Mouse (Mus musculus) thymus, postnatal 14 days (tissue): ENCODE measurements around the gene Fam47e.
A peak's percentile ranks its signal among the peaks of the same experiment; 100 is the strongest.
"Not testable (repeated sequence)": the region's sequence is repeated elsewhere in the genome, so short reads cannot be mapped to it uniquely, and the experiment has no call there.

Source experiments
- DNase-seq: peaks from one replicate; pipeline ENCODE4 v3.0.0; 2021

The Fam47e gene

DNA sequence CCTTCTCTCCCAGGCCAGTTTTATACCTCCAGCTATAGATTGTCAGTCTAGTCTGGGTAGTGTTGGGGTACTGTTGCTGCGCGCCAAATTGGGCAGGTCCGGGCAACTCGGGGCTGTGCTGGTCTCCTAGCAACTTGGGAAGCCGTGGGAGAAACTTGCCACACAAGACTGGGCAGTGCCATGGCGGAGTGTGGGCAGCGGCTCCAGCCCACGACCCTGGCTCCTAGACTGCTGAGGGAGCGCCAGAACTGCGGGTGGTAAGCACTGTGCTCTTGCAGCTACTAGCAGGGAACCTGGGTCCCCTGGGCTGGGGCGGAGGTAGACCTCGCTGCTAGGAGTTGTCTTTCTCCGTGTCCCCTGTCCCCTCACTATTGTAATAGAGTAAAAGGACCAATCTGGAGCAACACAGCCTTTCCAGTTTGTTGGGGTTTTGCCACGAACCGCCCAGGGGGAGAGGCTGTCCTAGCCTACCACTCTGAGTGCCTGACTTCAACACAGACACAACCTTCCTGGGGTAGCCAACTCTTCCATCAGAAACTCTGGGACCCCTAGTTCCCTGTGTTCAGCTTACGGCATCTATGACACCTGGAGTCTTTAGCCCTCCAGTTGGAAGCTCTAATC is at the start of gene Fam47e:
Fam47e (plus strand) TSS at position 179 of the 621 bp plus-strand sequence.
- DNase-seq: no peak

DNA sequence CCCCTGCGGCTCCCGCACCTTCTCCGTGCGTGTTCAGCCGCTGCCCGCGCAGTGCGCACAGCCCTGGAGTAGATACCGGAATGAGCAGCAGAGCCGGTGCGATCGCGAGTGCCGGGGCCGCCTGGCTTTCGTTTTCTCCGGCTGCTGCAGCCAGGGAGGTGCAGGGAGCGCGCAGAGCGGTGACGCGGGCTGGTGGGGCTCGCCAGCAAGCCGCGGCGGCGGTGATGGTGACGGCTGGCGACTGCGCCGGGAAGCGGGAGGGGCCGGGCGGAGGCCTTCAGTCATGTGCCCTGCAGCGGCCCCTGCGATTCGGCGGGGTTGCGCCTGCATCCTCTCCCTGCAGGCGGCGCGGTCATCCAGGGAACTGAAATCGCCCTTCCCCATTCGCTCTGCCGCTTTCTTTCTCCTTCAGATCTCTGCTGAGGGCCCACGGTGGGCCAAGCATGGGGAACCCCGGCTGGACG is 49.4 kb upstream of the Fam47e start:
- peak; percentile 93 for DNase-seq

DNA sequence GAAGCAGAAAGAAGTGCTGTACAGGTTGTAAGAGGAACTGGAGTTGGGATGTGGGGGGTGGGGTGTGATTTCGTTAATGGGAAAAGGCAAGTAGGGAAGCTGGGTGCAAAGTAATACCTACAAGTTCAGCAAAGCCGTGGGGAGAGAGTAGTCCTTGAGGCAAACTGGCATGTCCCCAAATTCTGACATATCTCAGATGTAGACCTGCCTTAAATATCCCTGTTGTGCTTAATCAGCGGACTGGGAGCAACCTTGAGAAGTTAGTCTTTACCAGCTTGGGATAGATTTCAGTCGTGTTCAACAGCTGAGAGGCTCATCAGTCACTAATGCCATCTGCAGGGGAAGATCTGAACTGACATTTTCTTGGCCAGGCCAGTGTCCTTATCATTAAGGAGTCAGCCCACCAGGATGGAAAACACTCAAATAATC is 48.6 kb upstream of the Fam47e start:
- DNase-seq: peak; percentile 66

DNA sequence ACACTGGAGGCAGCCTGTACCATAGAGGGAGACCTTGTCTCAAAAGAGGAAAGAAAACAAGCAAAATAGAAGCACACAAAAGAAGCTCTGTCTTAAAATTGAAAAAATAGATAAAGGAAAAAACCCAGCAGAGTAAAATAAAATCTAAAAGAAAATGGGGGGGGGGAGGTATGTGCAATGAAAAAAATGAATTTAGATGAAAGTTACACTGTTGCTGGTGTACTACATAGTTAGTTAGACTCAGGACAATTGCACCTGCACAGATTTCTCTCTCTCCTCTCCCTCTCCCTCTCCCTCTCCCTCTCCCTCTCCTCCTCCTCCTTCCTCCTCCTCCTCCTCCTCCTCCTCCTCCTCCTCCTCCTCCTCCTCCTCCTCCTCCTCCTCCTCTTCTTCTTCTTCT is 48.1 kb upstream of the Fam47e start, which contains the start of gene Scarb2:
Scarb2 (minus strand) TSS at position 101 of the 400 bp plus-strand sequence.
- no peak for DNase-seq

DNA sequence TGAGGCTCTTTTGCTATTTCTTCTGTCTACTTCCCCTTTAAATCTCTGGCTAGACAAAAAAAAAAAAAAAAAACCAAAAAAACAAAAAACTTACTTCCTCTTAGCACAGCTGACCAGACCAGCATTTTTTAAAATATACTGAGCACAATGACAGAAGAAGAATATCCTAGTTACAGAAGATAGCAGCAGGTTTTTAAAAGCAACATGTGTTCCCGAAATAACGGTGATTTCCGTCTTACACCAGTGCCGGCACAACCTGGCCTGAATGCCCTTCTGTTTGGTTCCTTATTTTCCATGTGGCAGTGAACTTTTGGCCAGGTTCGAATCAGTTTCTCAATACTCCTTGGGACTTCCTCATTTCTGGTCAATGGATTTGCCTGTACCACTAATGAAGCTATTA is 46.0 kb upstream of the Fam47e start:
- DNase-seq: no peak

DNA sequence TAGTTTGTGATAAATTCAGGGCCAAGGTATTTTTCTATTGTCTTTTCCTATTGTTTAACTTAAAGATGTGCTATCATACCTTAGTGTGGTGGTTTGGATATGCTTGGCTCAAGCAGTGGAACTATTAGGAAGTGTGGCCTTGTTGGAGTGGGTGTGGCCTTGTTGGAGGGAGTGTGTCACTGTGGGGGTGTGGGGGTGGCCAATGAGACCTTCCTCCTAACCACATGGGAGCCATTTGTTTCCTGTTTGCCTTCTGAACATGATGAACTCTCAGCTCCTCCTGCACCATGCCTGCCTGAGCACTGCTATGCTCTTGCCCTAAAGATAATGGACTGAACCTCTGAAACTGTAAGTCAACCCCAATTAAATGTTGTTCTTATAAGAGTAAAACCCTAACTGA is 43.6 kb upstream of the Fam47e start:
- no peak for DNase-seq

DNA sequence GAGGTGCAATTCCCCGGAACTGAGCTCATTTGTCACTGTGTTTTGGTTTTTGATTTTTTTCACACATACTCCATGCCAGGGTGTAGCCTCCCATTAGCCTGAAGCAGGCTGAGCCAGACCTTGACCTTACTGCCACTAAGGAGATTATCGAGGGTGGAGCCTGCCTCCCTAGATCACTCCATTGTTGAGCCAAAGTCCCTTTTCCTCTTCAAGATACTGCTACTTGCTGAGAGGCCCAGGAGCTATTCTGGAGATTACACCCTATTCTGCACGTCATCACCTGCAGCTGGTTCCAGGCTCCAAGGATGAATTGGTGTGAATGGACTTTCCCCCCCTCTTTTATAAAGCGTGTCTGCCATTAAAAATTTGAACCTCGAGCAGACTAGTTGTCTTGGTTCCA is 42.8 kb upstream of the Fam47e start:
- DNase-seq: no peak

DNA sequence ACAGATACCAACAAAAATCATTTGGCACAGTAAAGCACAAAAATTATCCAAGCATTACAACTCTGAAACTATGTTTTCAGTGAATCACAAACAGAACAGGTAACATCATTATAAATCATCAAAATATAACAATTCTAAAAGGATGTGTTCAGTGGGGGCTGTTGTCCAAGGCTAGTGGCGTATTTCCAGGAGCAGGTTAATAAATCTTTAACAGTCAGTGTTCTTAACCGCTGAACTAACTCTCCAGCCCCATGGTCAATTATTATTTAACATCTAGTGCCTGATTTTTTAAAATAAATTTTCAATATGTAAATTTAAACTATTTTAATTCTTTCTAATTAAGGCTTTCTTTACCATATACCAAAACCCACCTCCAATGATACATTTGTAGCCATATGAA is 33.7 kb upstream of the Fam47e start:
- not testable (repeated sequence) for DNase-seq

DNA sequence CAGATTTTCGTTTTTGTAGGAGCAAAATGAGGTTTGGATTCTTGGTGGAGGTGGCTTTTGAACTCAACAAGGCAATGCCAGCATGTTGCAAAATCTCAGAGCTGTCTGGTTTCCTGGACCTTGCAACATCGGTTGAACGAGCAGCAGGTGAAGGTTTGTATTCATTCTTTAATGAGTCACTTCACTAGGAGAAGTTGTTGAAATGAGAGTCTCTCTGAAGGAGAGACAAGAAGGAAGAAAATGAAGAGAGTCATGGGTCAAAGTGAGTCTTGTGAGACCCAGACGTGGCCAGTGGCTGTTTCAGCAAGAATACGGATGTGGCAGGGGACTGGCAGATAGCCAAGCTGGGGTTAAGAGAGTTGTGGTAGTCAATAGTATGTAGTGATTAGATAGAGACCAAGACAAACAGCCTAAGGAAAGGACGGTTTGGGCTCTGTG is 30.0 kb upstream of the Fam47e start:
- no peak for DNase-seq

DNA sequence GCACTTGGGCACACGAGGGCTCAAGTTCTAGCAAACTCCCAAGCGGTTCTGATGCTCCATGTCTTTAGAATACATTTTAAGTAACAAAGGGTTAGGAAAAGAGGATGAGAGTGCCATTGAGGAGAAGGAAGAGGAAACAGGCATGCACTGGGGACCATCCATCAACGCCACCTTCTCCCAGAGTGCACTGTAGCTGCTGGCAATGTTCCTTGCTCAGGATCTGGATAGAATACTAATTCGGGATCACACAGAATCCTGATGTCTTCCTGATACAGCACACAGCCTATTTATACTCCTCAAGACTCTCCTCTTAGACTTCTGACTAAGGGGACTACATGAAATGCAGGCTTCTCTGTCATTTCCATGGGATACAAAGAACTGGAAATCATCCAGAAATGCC is 15.2 kb upstream of the Fam47e start:
- DNase-seq: no peak

DNA sequence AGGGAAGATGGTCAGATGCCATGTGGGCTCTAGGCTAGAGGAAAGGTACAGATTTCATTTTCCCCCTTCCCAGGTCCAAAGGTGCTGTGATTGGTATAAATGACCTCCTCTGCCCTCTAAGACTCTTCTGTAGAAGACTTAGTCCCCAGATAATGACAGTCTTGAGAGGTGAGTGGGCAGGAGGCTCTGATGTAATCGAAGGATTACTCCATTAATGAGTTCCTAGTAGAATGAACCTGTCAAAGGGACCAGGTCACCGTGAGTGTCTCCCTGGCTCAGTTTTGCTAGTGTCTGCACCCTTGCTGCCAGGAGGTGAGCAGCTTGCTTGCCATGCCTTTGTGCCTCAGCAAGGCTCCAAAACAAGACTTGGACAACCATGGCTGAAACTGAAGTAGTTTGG is 2.3 kb upstream of the Fam47e start:
- DNase-seq: no peak

DNA sequence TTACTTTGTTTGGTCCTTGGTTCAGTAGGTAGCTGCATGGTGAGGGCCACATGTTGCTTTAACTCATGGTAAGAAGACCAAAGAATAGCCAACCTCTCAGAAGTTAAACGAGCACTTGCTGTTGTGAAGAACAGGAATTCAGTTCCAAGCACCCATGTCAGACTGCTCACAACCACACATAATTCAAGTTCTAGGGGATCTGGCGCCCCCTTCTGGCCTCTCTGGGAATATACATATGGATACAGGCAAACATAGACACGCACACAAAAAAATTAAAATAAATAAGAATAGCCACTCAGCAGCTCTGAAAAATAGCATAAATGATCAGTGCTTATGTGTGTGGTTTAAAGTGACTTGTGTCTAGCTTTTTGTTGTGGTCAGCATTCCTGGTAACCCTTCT is 930 bp upstream of the Fam47e start:
- DNase-seq: peak; percentile 40

DNA sequence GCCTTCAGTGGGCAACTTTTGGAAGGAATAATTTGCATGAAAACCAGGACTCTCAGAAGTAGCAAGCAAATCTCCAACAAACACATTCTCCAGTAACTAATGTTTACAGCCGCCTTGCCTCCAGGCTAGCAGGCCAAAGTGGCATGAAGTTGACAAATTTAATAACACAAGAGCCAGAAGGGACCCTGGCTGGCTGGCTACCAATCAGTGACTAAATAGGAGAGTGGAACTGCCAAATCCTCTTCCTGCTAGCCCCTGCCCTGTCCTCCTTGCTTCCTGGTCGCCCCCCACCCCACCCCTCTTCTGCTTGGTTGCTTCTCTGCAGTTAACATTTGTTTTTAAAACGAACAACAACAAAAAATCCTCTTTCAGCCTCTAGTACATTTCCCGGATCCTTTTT is 426 bp upstream of the Fam47e start:
- DNase-seq: no peak

DNA sequence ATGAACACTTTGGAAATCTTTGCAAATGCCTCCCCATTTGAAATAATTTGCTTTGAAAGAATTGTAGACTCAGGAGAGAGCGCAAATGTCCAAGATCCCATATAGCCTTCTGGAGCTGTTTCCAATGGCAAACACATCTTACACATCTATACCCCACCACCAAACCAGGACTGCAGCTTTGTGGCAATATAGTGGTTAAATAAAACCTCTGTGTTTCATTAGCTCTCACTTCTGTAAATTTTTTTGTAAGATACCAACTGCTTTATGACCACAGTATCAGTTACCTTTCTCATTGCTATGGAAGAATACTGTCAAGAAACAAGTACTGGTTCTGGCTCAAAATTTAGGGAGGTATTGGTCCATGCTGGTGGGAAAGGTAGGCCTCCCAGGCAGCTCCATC is 1.0 kb downstream of the Fam47e start:
- DNase-seq: no peak

DNA sequence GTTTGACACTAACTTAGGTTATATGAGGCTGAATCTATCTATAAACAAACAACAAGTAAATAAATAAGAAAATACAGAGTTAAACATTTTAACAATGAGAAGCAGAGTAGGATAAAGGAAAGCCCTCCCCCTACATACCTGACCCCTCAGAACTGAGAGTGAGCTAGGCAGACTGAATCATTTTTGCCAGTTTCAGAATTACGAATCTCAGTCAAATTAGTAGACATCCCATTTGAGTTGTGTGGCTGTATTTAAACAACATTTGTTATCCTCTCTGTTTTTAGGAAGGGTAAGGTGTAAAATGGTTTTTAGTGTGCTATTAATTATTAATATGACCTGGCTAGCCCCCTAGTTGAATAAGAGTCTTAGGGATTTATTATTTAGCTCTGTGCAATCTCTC is 2.6 kb downstream of the Fam47e start:
- DNase-seq: no peak

DNA sequence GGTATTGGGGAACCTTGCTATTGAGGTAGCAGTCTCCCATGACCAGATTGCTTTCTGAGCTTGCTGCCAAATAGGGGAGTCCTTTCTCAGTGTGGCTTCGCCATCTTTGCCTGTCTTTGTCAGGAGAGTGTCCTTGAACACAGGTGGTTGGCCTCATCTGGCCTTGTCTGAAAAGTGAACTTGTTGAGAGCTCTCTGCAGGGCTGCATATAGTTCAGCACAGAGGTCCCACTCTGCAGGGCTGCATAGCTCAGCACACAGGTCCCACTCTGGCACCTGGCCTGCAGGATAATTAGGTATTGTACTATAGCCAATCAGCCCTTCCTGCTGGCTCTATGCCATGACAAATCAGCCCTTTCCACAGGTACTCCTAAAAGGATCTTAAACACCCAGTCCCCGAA is 5.3 kb downstream of the Fam47e start:
- no peak for DNase-seq

DNA sequence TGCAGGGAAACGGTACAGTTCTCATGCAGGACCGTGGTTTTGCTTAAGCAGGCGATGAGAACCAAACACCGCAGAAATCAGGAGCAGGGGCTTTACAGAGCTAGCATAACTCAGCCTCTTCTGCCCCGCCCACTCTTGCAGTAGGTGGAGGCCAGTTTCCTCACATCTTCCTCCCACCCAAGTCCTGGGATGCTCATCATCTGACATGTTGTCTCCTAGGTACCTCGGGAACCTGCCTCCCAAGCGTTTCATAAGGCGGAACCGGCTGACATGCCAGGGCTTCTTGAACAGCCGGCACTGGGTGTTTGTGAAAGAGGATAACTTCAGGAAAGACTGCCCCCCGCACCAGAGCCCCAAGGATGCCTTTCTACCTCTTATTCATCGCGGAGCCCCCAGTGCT is 7.1 kb downstream of the Fam47e start:
- DNase-seq: no peak

DNA sequence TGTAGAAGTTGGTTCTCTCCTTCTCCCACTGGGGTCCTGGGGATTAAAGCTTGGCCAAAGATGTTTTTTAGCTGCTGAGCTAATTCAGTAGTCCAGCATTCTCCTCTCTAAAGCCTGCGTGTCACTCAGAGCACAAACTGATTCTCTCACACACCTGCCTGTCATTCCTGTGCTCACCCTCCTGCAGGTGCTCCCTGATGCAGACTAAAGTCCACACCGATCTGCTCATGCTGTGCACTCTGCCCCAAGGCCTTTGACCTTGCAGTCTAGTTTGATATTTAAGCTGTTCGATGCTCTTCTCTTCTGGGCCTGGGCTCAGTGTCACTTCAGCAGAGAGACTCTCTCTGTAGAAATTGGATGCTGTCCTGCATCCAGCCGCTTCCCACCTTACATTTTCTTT is 16.4 kb downstream of the Fam47e start:
- DNase-seq: no peak

DNA sequence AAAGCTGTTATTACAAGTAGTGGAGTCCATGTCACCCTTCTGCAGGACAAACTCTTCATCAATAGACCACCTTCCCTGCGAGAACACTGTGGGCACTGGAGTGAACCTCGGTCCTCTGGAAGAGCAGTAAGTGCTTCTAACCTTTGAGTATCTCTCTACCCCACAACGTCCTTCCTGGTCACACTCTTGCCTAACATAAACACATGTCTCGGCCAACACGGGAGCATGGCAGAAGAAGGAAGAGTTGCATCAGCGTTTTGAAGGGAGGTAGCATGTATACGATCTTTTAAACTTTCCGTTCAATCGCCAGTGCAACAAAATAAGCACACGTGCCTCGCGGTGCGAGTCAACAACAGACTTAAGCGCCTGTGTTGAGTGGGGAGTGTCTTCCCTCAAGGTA is 24.7 kb downstream of the Fam47e start:
- DNase-seq: no peak

DNA sequence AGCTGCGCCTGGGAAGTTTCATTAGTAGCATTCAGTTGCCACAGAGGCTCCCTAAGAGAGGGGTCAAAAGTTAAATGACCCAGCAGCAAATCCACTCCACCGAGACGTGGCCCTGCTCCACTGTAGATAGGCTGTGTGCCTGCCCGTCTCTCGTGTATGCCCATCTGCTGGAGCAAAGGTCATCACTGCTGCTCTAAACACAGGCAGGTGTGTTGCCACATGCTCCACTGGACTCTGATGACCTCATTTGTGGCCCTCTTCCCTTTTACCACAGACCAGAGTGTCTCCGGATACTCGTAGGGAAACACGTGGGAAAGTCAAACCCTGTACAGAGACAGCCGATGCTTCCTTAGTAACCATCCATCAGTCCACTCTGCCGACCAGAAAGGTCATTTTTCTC is 31.1 kb downstream of the Fam47e start:
- no peak for DNase-seq

DNA sequence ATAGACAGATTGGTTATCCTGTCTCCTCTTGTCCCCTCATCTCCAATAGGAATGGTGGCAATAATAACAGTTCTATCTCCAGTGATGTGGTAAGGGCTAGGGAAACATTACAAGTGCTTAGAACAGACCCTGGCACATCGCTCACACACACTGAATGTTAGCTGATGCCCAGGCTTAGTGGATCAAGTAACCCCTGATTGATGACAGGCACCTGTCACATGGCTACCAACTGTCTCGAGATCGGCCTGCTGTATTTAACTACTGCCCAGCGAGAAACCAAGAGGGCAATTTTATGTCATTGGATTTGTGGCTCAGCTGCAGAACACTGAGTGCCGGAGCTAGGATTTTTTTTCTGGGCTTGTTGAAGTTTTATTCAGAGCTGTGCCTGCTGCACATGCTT is 40.2 kb downstream of the Fam47e start:
- no peak for DNase-seq

DNA sequence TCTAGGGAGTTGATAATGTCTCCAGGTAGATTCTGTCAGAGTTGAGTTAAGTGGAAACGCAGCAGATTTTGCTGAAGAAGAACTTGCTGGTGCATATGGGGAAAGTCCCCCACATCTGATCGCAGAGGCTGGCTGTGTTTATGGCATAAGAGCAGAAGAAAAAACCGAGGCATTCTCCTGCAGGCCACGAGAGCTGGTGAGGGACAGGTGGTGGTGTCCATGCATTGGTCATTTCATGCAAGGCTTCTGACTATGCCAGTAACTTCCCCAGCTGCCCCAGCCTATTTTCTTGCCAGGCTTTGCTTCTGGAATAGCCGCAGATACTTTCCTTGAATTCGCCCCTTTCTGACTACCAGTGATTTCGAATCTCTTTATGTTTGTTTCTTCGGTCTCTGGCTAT is 42.0 kb downstream of the Fam47e start:
- no peak for DNase-seq

DNA sequence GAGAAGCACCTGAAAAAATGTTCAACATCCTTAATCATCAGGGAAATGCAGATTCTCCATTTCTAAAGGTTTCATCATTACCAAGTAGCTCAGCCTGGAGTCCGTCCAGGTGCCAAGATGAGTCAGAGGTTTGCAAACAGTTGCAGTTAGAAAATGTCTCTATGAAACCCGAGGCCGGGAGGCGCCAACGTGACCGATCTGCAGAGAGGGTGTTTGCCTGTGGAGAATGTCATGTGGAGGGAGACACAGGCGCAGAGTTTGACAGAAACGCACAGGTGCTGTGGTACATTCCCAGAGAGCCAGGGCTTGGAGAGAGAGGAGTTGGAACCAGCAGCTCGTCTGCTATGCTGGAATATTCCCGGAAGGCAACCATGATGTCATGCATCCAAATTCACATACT is 44.2 kb downstream of the Fam47e start:
- DNase-seq: no peak

DNA sequence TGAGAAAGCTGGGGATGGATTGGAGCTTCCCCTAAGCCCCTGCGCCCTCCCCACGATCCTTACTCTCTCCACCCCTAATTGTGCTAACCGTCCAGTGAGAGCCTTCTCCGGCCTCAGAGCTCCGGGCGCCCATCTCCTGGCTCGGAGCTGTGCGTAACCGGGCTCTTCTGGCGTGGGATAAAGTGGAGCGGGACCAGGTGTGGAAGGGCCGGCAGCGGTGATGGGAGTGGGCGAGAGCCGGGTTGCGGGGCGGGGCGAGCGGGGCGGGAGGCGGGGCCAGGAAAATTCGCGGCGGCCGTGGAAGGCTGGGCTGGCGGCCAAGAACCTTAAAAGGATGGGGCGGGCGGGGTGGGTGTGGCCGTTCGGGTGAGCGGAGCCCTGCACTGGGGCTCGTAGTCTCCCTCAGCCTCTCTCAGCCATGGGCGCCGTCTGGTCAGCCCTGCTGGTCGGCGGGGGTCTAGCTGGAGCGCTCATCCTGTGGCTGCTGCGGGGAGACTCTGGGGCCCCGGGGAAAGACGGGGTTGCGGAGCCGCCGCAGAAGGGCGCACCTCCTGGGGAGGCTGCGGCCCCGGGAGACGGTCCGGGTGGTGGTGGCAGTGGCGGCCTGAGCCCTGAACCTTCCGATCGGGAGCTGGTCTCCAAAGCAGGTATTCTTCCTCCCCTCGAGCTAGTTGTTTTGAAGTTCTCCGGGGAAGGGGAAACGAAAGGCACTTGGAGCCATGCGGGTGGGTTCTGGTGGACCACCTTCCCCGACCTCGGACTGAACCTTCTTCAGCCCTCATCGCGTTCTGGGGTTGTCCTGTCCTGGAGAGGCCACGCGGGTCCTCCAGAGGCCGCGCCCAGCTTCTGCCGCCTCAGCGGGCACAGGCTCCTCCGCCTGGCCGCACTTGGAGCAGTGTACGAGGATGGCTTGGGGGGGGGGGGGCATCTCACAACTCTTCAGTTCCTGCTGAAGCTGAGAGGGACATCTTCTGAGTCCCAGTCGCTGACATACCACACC is 48.1 kb downstream of the Fam47e start, which contains the start of gene Stbd1:
Stbd1 (plus strand) TSS at position 351 of the 1,000 bp plus-strand sequence.
- DNase-seq: peak; percentile 50
